Mouse (Mus musculus) heart, adult 2 months (tissue): ENCODE measurements around the gene Phlpp1.

Source experiments
- CTCF ChIP-seq: fragments of 200-600 bp; IDR thresholded peaks from 2 replicates; pipeline ENCODE4 v1.8.1; 2022; ENCODE audit warnings: antibody characterized with exemption, mild to moderate bottlenecking, moderate library complexity
- EP300 ChIP-seq: fragments of 200-500 bp; IDR thresholded peaks from 2 replicates; pipeline ENCODE4 v1.6.1; 2011; ENCODE audit warnings: low read depth, low read length, control low read depth; ENCODE audit not compliant: insufficient read depth

DNA sequence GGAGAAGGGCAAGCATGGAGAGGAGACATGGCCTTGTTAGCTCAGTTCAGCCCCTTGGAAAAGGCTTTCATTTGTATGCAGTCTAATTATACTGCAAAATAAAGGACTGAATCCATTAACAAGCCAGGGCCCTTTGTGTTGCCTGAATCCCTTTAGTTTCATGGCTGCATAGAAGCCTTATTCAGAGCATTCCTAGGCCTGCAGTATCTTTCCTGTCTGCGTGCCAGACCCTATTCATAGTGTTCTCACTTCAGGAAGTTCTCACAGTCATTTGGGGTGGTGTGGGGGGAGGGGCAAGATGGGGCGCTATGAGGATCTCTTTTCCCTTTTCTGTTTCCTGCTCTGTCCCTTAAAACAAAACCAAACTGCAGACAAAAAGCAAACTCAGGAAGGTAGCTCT is 28.1 kb downstream of the Phlpp1 start:
- TF ChIP-seq CTCF (no peak), EP300 (peak; percentile 84; the same call in 1 of the 2 replicates)
